Mouse (Mus musculus): Measurements from ENCODE around the gene Hells. TPM values are rescaled to one million over a fixed set of nuclear protein-coding genes. Genes with fewer than 3 reads are reported as not detected.

The Hells gene
- 18.1 and 20.4 TPM in 2 replicates for polyA plus RNA-seq (2015; fragmentation: Nextera tagmentation; extraction: Ambion mirVana)

- Histone ChIP-seq H3K4me1 (replicated peaks; ENCODE audit: control insufficient read depth, insufficient read depth, low read length) (peaks cover 10% of the 10 kb centered on the region), H3K4me3 (replicated peaks; ENCODE audit: low read length) (peak within 1 kb of the TSS; percentile 67), H3K9me3 (ENCODE audit: control insufficient read depth, low read length) (no peaks in the 10 kb centered on the region), H3K9ac (replicated peaks; ENCODE audit: low read depth, low read length) (peak within 1 kb of the TSS; percentile 88), H3K27ac (ENCODE audit: low read length) (peak within 1 kb of the TSS; percentile 10), H3K36me3 (ENCODE audit: control insufficient read depth, insufficient read depth) (no peaks in the 10 kb centered on the region), H3K4me2 (ENCODE audit: low read length) (peak within 1 kb of the TSS; percentile 99), H3K27me3 (replicated peaks; ENCODE audit: control insufficient read depth, insufficient read depth, low read length) (no peaks in the 10 kb centered on the region)
- WGBS = under 1% methylated on average over 75 of the region's 76 CpGs
- ATAC-seq = peak; percentile 95
Measured at GRCm38 (mm10) chr19:38930788-38931565, at the start of gene Hells. Hells (plus strand) TSS chr19:38930915.

GRCm38 (mm10) chr19:38901146-38902135, 29.3 kb upstream of the Hells start:
- Histone ChIP-seq H3K36me3 (ENCODE audit: control insufficient read depth, insufficient read depth) (peaks cover 2% of the 10 kb centered on the region; the same call in 1 of the 2 replicates), H3K4me2 (ENCODE audit: low read length) (no peak overlapping the region)
- peak; percentile 92 for ATAC-seq

GRCm38 (mm10) chr19:38902501-38902900, 28.2 kb upstream of the Hells start:
- Histone ChIP-seq H3K4me1 (replicated peaks; ENCODE audit: control insufficient read depth, insufficient read depth, low read length) (peaks cover 4% of the 10 kb centered on the region; the same call in 1 of the 2 replicates), H3K9me3 (ENCODE audit: control insufficient read depth, low read length) (no peaks in the 10 kb centered on the region), H3K4me3 (replicated peaks; ENCODE audit: low read length) (no peak overlapping the region), H3K36me3 (ENCODE audit: control insufficient read depth, insufficient read depth) (peaks cover 2% of the 10 kb centered on the region; the same call in 1 of the 2 replicates), H3K27me3 (replicated peaks; ENCODE audit: control insufficient read depth, insufficient read depth, low read length) (no peaks in the 10 kb centered on the region), H3K4me2 (ENCODE audit: low read length) (no peak overlapping the region), H3K9ac (replicated peaks; ENCODE audit: low read depth, low read length) (no peak overlapping the region), H3K27ac (ENCODE audit: low read length) (no peak overlapping the region)
- 88% methylated on average over 5 of the region's 5 CpGs for WGBS
- ATAC-seq = no peak

More at GRCm38 (mm10) chr19:38901146-38902135, 29.3 kb upstream of the Hells start:
- Histone ChIP-seq H3K9ac (replicated peaks; ENCODE audit: low read depth, low read length) (no peak overlapping the region), H3K9me3 (ENCODE audit: control insufficient read depth, low read length) (no peaks in the 10 kb centered on the region), H3K4me3 (replicated peaks; ENCODE audit: low read length) (no peak overlapping the region), H3K4me1 (replicated peaks; ENCODE audit: control insufficient read depth, insufficient read depth, low read length) (peaks cover 4% of the 10 kb centered on the region; the same call in 1 of the 2 replicates), H3K27me3 (replicated peaks; ENCODE audit: control insufficient read depth, insufficient read depth, low read length) (no peaks in the 10 kb centered on the region), H3K27ac (ENCODE audit: low read length) (no peak overlapping the region)
- 50% methylated on average over 12 of the region's 12 CpGs for WGBS

DNA sequence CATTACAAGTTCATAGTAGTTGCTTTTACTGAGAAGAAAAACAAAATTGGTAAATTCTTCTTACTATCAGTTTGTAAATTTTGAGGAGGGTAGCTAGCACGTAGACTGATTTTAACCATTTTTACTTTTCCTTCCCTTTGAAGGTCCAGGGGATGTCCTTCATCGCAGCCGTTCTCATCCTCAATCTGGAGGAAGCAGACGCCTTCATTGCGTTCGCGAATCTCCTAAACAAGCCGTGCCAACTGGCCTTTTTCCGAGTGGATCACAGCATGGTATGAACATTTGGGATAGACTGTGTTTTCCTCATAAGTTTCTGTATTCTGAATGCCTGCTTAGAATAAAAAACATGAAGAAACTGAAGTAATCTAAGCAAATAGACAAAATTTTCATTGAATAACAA, 16.9 kb upstream of the Hells start:
- Histone ChIP-seq H3K4me1 (replicated peaks; ENCODE audit: control insufficient read depth, insufficient read depth, low read length) (no peaks in the 10 kb centered on the region), H3K36me3 (ENCODE audit: control insufficient read depth, insufficient read depth) (peaks cover 5% of the 10 kb centered on the region; the same call in 1 of the 2 replicates), H3K4me2 (ENCODE audit: low read length) (no peak overlapping the region), H3K27me3 (replicated peaks; ENCODE audit: control insufficient read depth, insufficient read depth, low read length) (no peaks in the 10 kb centered on the region), H3K9ac (replicated peaks; ENCODE audit: low read depth, low read length) (no peak overlapping the region), H3K9me3 (ENCODE audit: control insufficient read depth, low read length) (no peaks in the 10 kb centered on the region), H3K4me3 (replicated peaks; ENCODE audit: low read length) (no peak overlapping the region), H3K27ac (ENCODE audit: low read length) (no peak overlapping the region)
- no peak for ATAC-seq
- WGBS = 92% methylated on average over 9 of the region's 9 CpGs

GRCm38 (mm10) chr19:38914926-38915325, 15.8 kb upstream of the Hells start:
- H3K27me3 ChIP-seq (replicated peaks; ENCODE audit: control insufficient read depth, insufficient read depth, low read length) = no peaks in the 10 kb centered on the region
- no peak overlapping the region for H3K27ac ChIP-seq (ENCODE audit: low read length)
- peaks cover 5% of the 10 kb centered on the region; the same call in 1 of the 2 replicates for H3K36me3 ChIP-seq (ENCODE audit: control insufficient read depth, insufficient read depth)
- WGBS = 93% methylated on average over 15 of the region's 15 CpGs
- H3K4me1 ChIP-seq (replicated peaks; ENCODE audit: control insufficient read depth, insufficient read depth, low read length) = no peaks in the 10 kb centered on the region
- no peak for ATAC-seq
- no peak overlapping the region for H3K4me3 ChIP-seq (replicated peaks; ENCODE audit: low read length)
- H3K4me2 ChIP-seq (ENCODE audit: low read length) = no peak overlapping the region
- no peaks in the 10 kb centered on the region for H3K9me3 ChIP-seq (ENCODE audit: control insufficient read depth, low read length)
- no peak overlapping the region for H3K9ac ChIP-seq (replicated peaks; ENCODE audit: low read depth, low read length)

- H3K27ac ChIP-seq (ENCODE audit: low read length) = no peak overlapping the region
- H3K9me3 ChIP-seq (ENCODE audit: control insufficient read depth, low read length) = no peaks in the 10 kb centered on the region
- no peaks in the 10 kb centered on the region for H3K4me1 ChIP-seq (replicated peaks; ENCODE audit: control insufficient read depth, insufficient read depth, low read length)
- ATAC-seq = no peak
- no peak overlapping the region for H3K9ac ChIP-seq (replicated peaks; ENCODE audit: low read depth, low read length)
- H3K4me3 ChIP-seq (replicated peaks; ENCODE audit: low read length) = no peak overlapping the region
- no peak overlapping the region for H3K4me2 ChIP-seq (ENCODE audit: low read length)
- WGBS = 40% methylated on average over 3 of the region's 3 CpGs
- no peaks in the 10 kb centered on the region for H3K27me3 ChIP-seq (replicated peaks; ENCODE audit: control insufficient read depth, insufficient read depth, low read length)
- peaks cover 5% of the 10 kb centered on the region; the same call in 1 of the 2 replicates for H3K36me3 ChIP-seq (ENCODE audit: control insufficient read depth, insufficient read depth)
Measured at GRCm38 (mm10) chr19:38915677-38916076, 15.0 kb upstream of the Hells start.

DNA sequence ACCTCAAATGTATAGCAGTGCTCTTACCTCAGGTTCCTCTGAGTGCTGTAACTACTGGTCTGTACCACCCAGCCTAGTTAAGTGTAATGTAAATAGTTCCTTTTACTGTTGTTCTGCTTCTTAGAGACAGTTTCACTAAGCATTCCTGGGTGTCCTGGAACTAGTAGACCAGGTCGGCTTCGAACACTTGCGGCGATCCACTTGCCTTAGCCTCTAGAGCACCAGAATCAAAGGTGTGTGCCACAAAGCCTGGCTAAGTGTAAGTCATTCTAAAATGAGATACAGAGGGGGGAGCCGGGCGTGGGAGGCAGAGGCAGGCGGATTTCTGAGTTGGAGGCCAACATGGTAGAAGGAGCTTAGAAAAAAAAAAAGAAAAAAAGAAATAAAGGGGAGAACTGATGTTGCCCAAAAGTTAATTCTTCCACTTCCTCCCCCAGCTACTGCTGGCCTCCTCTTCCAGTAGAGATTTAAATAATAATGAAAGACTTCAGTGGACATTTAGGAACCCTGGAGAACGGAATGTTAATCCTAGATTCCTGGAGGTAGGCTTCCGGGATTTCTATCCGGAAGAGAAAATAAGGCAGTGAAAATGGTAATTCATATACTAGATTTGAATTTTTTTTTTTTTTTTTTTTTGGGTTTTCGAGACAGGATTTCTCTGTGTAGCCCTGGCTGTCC, 2.1 kb upstream of the Hells start:
- Histone ChIP-seq H3K4me1 (replicated peaks; ENCODE audit: control insufficient read depth, insufficient read depth, low read length) (peaks cover 10% of the 10 kb centered on the region), H3K27ac (ENCODE audit: low read length) (no peak overlapping the region), H3K27me3 (replicated peaks; ENCODE audit: control insufficient read depth, insufficient read depth, low read length) (no peaks in the 10 kb centered on the region), H3K4me3 (replicated peaks; ENCODE audit: low read length) (no peak overlapping the region), H3K36me3 (ENCODE audit: control insufficient read depth, insufficient read depth) (no peaks in the 10 kb centered on the region), H3K9ac (replicated peaks; ENCODE audit: low read depth, low read length) (no peak overlapping the region), H3K9me3 (ENCODE audit: control insufficient read depth, low read length) (no peaks in the 10 kb centered on the region), H3K4me2 (ENCODE audit: low read length) (no peak overlapping the region)
- 87% methylated on average over 10 of the region's 11 CpGs for WGBS
- ATAC-seq = no peak

GRCm38 (mm10) chr19:38929471-38930251, 1.1 kb upstream of the Hells start:
- H3K27ac ChIP-seq (ENCODE audit: low read length) = no peak overlapping the region
- H3K4me2 ChIP-seq (ENCODE audit: low read length) = peak overlapping the region; percentile 99
- H3K9ac ChIP-seq (replicated peaks; ENCODE audit: low read depth, low read length) = peak overlapping the region; percentile 88
- ATAC-seq = no peak
- no peaks in the 10 kb centered on the region for H3K27me3 ChIP-seq (replicated peaks; ENCODE audit: control insufficient read depth, insufficient read depth, low read length)
- no peaks in the 10 kb centered on the region for H3K9me3 ChIP-seq (ENCODE audit: control insufficient read depth, low read length)
- H3K4me1 ChIP-seq (replicated peaks; ENCODE audit: control insufficient read depth, insufficient read depth, low read length) = peaks cover 10% of the 10 kb centered on the region
- H3K36me3 ChIP-seq (ENCODE audit: control insufficient read depth, insufficient read depth) = no peaks in the 10 kb centered on the region
- 70% methylated on average over 13 of the region's 13 CpGs for WGBS
- peak overlapping the region; percentile 67 for H3K4me3 ChIP-seq (replicated peaks; ENCODE audit: low read length)

All from forebrain, embryonic 16.5 days (tissue).